Mouse (Mus musculus) heart, embryonic 16.5 days (tissue): ENCODE measurements around the gene Cygb. TPM values are rescaled to one million over a fixed set of nuclear protein-coding genes. Genes with fewer than 3 reads are reported as not detected.

ENCODE experiments used
- ATAC-seq: fragments of 200-750 bp; cut with Nextera tagmentation; replicated peaks from 2 replicates; pipeline ENCODE4 v1.8.0; 2017; ENCODE audit warnings: moderate number of reproducible peaks; ENCODE audit not compliant: insufficient read depth, low FRiP score; ENCODE audit errors: extremely low read depth
- H3K27ac ChIP-seq: fragments of 300-500 bp; sonication (generic); 2 replicates; pipeline ENCODE4 v1.5.1; 2014; ENCODE audit warnings: mild to moderate bottlenecking, low read length, control low read depth, moderate library complexity
- H3K27me3 ChIP-seq: fragments of 300-500 bp; sonication (generic); 2 replicates; pipeline ENCODE4 v1.6.1; 2014; ENCODE audit warnings: low read length, mixed read lengths; ENCODE audit not compliant: control insufficient read depth, insufficient read depth
- H3K36me3 ChIP-seq: fragments of 300-500 bp; sonication (generic); 2 replicates; pipeline ENCODE4 v1.6.1; 2014; ENCODE audit not compliant: control insufficient read depth, insufficient read depth
- H3K4me1 ChIP-seq: fragments of 300-500 bp; sonication (generic); 2 replicates; pipeline ENCODE4 v1.6.1; 2014; ENCODE audit warnings: low read length, mixed read lengths; ENCODE audit not compliant: control insufficient read depth, insufficient read depth
- H3K4me2 ChIP-seq: fragments of 300-500 bp; sonication (generic); 2 replicates; pipeline ENCODE4 v1.6.1; 2014; ENCODE audit warnings: low read depth, mild to moderate bottlenecking, control low read depth, low read length
- H3K4me3 ChIP-seq: fragments of 300-500 bp; sonication (generic); 2 replicates; pipeline ENCODE4 v1.5.1; 2014; ENCODE audit warnings: mild to moderate bottlenecking, control low read depth, low read length
- H3K9ac ChIP-seq: fragments of 300-500 bp; sonication (generic); 2 replicates; pipeline ENCODE4 v1.6.1; 2014; ENCODE audit warnings: low read length, control low read depth
- H3K9me3 ChIP-seq: fragments of 300-500 bp; sonication (generic); replicated peaks from 2 replicates; pipeline ENCODE4 v1.6.1; 2016; ENCODE audit warnings: low read length; ENCODE audit not compliant: control insufficient read depth
- WGBS: fragments of 180-500 bp; shearing (Covaris S2); extraction: QIAGEN DNeasy Blood & Tissue Kit; methylation state at CpG from one replicate; pipeline ENCODE4 v1.1.7; 2014; 5-methylcytosine and 5-hydroxymethylcytosine counted together
- polyA plus RNA-seq: library from polyadenylated mRNA; unstranded; fragments of >200 nt; fragmentation: Nextera tagmentation; extraction: Ambion mirVana; gene quantifications from 2 replicates; pipeline ENCODE4 v1.2.1, GENCODE M21; 2015

Gene Cygb
- polyA plus RNA-seq, 1 experiment from 2014 or later = 12.3 TPM

GRCm38 (mm10) chr11:116661291-116661947 lies 7.3 kb upstream of the Cygb start:
- 0 out of 2 replicates have a peak overlapping the region, but pooled peaks have one; percentile 35 for H3K9ac ChIP-seq
- H3K4me3 ChIP-seq = no peak overlapping the region
- ATAC-seq = no peak
- 0 out of 2 replicates have a peak, but pooled peaks cover 2% of the 10 kb centered on the region for H3K27me3 ChIP-seq
- no peak overlapping the region for H3K27ac ChIP-seq
- no peaks in the 10 kb centered on the region for H3K9me3 ChIP-seq
- WGBS = 22% methylated on average over 13 of the region's 13 CpGs
- H3K4me2 ChIP-seq = 0 out of 2 replicates have a peak overlapping the region, but pooled peaks have one; percentile 27
- no peaks in the 10 kb centered on the region for H3K36me3 ChIP-seq
- peaks cover 51% of the 10 kb centered on the region for H3K4me1 ChIP-seq

DNA sequence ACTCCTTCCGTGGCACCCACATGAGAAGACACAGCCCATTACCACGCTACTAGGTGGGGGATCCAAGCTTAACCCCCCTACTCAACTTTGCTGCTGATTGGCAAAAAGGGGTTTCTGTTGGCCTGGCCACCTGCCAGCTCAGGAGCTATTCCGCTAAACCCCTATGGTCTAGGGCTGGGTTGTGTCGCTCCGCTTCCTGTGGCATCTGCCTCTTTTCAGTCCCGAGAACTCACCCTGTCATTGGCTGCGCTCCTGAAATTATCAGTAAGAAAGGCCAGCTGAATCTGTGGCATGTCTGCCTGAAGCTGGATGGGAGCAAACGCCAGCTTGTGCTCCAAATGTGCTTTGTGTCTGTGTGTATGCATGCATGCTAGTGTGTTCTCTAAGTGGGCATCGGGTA lies 6.1 kb upstream of the Cygb start:
- no peak for ATAC-seq
- no peaks in the 10 kb centered on the region for H3K9me3 ChIP-seq

DNA sequence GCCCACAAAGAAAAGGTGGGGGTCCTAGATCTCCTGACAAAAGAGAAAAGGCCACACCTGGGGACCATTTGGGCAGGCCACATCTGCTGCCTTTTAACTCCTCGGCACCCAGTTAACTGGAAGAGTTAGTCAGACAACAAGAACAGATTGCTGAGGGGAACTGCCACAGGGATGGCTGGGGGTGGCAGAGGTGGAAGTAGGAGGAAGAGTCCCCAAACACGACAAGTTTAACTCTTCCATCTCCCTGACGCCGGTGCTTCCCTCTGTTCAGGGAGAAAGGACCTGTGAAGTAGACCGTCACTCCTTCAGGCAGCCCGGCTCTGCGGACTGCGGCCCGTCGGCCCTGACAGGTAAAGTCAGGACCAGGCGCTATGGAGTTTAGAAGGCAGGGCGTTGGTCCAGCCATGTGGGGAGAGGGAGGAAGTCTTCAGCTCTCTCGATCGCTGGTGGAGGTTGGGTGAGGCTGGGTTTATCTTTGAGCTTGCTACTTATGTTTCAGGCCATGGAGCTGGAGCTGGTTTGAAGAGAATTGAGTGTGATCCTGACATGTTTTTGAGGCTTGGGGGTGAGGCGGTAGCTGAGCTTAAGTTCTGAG lies 5.0 kb upstream of the Cygb start:
- Histone ChIP-seq H3K9ac (no peak overlapping the region), H3K4me3 (no peak overlapping the region), H3K27ac (no peak overlapping the region), H3K36me3 (no peaks in the 10 kb centered on the region), H3K9me3 (no peaks in the 10 kb centered on the region), H3K27me3 (peaks cover 13% of the 10 kb centered on the region; the same call in 1 of the 2 replicates), H3K4me1 (peaks cover 54% of the 10 kb centered on the region), H3K4me2 (no peak overlapping the region)
- no peak for ATAC-seq
- WGBS = 81% methylated on average over 15 of the region's 15 CpGs

More for the DNA sequence above, 6.1 kb upstream of the Cygb start:
- WGBS = 48% methylated on average over 9 of the region's 9 CpGs
- Histone ChIP-seq H3K9ac (no peak overlapping the region), H3K27me3 (peaks cover 5% of the 10 kb centered on the region; the same call in 1 of the 2 replicates), H3K36me3 (no peaks in the 10 kb centered on the region), H3K4me3 (no peak overlapping the region), H3K4me1 (peaks cover 53% of the 10 kb centered on the region), H3K4me2 (no peak overlapping the region), H3K27ac (no peak overlapping the region)

- Histone ChIP-seq H3K9me3 (no peaks in the 10 kb centered on the region), H3K36me3 (no peaks in the 10 kb centered on the region), H3K4me2 (peak overlapping the region; percentile 68; the same call in 1 of the 2 replicates), H3K27ac (peak overlapping the region; percentile 71), H3K9ac (peak overlapping the region; percentile 6; the same call in 1 of the 2 replicates), H3K4me1 (peaks cover 55% of the 10 kb centered on the region), H3K4me3 (no peak overlapping the region), H3K27me3 (peaks cover 17% of the 10 kb centered on the region)
- no peak for ATAC-seq
- 63% methylated on average over 10 of the region's 10 CpGs for WGBS
These were observed 4.1 kb upstream of the Cygb start for GRCm38 (mm10) chr11:116658238-116658637.

- H3K4me2 ChIP-seq = peak overlapping the region; percentile 68
- WGBS = 13% methylated on average over 22 of the region's 22 CpGs
- peak overlapping the region; percentile 76 for H3K9ac ChIP-seq
- H3K9me3 ChIP-seq = no peaks in the 10 kb centered on the region
- H3K4me1 ChIP-seq = peaks cover 49% of the 10 kb centered on the region
- H3K27ac ChIP-seq = peak overlapping the region; percentile 91
- peaks cover 22% of the 10 kb centered on the region for H3K27me3 ChIP-seq
- peak; percentile 87 for ATAC-seq
- peak overlapping the region; percentile 49 for H3K4me3 ChIP-seq
- no peaks in the 10 kb centered on the region for H3K36me3 ChIP-seq
These were observed 3.5 kb upstream of the Cygb start for GRCm38 (mm10) chr11:116657311-116658223.

- Histone ChIP-seq H3K4me3 (no peak overlapping the region), H3K9me3 (no peaks in the 10 kb centered on the region), H3K27me3 (peaks cover 30% of the 10 kb centered on the region), H3K36me3 (no peaks in the 10 kb centered on the region), H3K4me2 (peak overlapping the region; percentile 68; the same call in 1 of the 2 replicates), H3K9ac (no peak overlapping the region; the same call in 1 of the 2 replicates), H3K27ac (peak overlapping the region; percentile 91), H3K4me1 (peaks cover 39% of the 10 kb centered on the region)
- whole genome bisulfite sequencing = 42% methylated on average over 16 of the region's 16 CpGs
- peak; percentile 10 for ATAC-seq
These were observed 2.5 kb upstream of the Cygb start for GRCm38 (mm10) chr11:116656348-116657191.

DNA sequence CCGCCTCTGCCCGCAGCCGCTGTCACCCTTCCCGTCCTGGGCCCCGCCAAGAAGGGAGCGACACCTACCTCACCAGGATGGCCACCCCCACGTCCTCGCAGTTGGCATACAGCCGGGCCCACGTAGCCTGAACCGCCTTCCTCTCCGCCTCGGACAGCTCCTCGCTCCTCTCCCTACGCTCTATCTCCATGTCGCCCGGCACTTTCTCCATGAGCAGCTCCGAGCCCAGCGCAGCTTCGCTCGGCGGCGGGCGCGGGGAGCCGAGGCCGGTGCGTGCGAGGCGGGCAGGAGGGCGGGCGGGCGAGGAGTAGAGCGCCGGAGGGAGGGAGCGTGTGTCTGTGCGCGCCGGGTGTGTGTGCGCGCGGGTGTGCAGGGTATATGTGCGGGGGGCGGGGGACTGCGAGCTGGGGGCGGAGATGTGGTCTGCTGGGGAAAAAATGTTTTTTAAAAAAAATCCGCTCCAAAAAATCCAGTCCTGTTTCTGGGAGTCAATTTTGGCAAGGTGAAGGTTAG lies 348 bp downstream of the Cygb start:
- no peak for ATAC-seq
- Histone ChIP-seq H3K36me3 (no peaks in the 10 kb centered on the region), H3K4me3 (peak overlapping the region; percentile 59), H3K27me3 (peaks cover 38% of the 10 kb centered on the region), H3K9ac (peak overlapping the region; percentile 68), H3K4me2 (peak overlapping the region; percentile 95), H3K27ac (no peak overlapping the region), H3K9me3 (no peaks in the 10 kb centered on the region), H3K4me1 (peaks cover 23% of the 10 kb centered on the region)
- under 1% methylated on average over 47 of the region's 47 CpGs for WGBS

DNA sequence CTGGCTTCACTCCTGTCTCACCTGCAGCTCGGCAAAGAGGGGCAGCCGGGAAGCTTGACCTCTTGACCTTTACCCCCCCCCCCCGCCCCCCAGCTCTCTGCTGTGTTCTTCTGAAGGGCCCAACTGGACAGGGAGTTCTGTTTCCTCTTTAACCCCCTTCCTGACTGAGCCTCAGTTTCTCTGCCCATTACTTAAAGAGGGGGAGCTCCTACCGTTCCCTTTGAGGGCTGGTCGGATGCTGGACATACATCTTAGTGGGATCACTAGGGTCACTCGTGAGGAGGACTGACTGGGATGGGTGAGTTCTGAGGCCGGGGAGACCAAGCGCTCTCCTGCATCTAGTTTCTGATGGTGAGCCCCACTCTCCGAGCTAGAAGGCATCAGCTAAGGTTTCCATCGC lies 879 bp downstream of the Cygb start, which contains the start of gene Prcd:
Prcd (plus strand) TSS at position 301 of the 400 bp plus-strand sequence.
- H3K4me1 ChIP-seq = peaks cover 22% of the 10 kb centered on the region
- no peak for ATAC-seq
- WGBS = 6% methylated on average over 10 of the region's 10 CpGs
- H3K27me3 ChIP-seq = peaks cover 38% of the 10 kb centered on the region
- peak within 1 kb of the TSS; percentile 95 for H3K4me2 ChIP-seq
- no peak within 1 kb of the TSS for H3K27ac ChIP-seq
- H3K9me3 ChIP-seq = no peaks in the 10 kb centered on the region
- H3K9ac ChIP-seq = peak within 1 kb of the TSS; percentile 68
- peak within 1 kb of the TSS; percentile 59 for H3K4me3 ChIP-seq
- H3K36me3 ChIP-seq = no peaks in the 10 kb centered on the region
